Mouse (Mus musculus) embryonic facial prominence, embryonic 13.5 days (tissue): ENCODE results near the gene Foxp3. TPM values are rescaled to one million over a fixed set of nuclear protein-coding genes. Genes with fewer than 3 reads are reported as not detected.

Experiments used
- ATAC-seq: fragments of 200-750 bp; cut with Nextera tagmentation; 2 replicates; pipeline ENCODE4 v1.8.0; 2017; ENCODE audit warnings: low read depth; ENCODE audit not compliant: insufficient number of reproducible peaks, insufficient read depth, low FRiP score, low TSS enrichment
- H3K27ac ChIP-seq: fragments of 300-500 bp; sonication (generic); 2 replicates; pipeline ENCODE4 v1.5.1; 2015; ENCODE audit warnings: moderate library complexity, mild to moderate bottlenecking, inconsistent platforms
- H3K27me3 ChIP-seq: fragments of 300-500 bp; sonication (generic); 2 replicates; pipeline ENCODE4 v1.6.1; 2015; ENCODE audit warnings: mild to moderate bottlenecking, inconsistent platforms
- H3K36me3 ChIP-seq: fragments of 300-500 bp; sonication (generic); 2 replicates; pipeline ENCODE4 v1.6.1; 2015; ENCODE audit warnings: mild to moderate bottlenecking, inconsistent platforms
- H3K4me1 ChIP-seq: fragments of 300-500 bp; sonication (generic); 2 replicates; pipeline ENCODE4 v1.6.1; 2015; ENCODE audit warnings: inconsistent platforms
- H3K4me2 ChIP-seq: fragments of 300-500 bp; sonication (generic); 2 replicates; pipeline ENCODE4 v1.6.1; 2015; ENCODE audit warnings: moderate library complexity, mild to moderate bottlenecking, inconsistent platforms
- H3K4me3 ChIP-seq: fragments of 300-500 bp; sonication (generic); 2 replicates; pipeline ENCODE4 v1.5.1; 2015; ENCODE audit warnings: mild to moderate bottlenecking, inconsistent platforms
- H3K9ac ChIP-seq: fragments of 300-500 bp; sonication (generic); 2 replicates; pipeline ENCODE4 v1.6.1; 2015; ENCODE audit warnings: mild to moderate bottlenecking, inconsistent platforms
- H3K9me3 ChIP-seq: fragments of 300-500 bp; sonication (generic); 2 replicates; pipeline ENCODE4 v1.6.1; 2016; ENCODE audit warnings: inconsistent platforms
- WGBS: fragments of 180-500 bp; shearing (Covaris S2); methylation state at CpG from one replicate; pipeline ENCODE4 v1.1.7; 2015; ENCODE audit warnings: mixed read lengths; 5-methylcytosine and 5-hydroxymethylcytosine counted together
- polyA plus RNA-seq: library from polyadenylated mRNA; unstranded; fragments of >200 nt; fragmentation: Nextera tagmentation; extraction: Ambion mirVana; gene quantifications from 2 replicates; pipeline ENCODE4 v1.2.1, GENCODE M21; 2015

The Foxp3 gene
- polyA plus RNA-seq, 1 experiment from 2014 or later = not detected

GRCm38 (mm10) chrX:7632560-7632959 lies 59.1 kb downstream of the Foxp3 start:
- H3K27me3 ChIP-seq = no peaks in the 10 kb centered on the region
- no peak overlapping the region for H3K9ac ChIP-seq
- H3K4me3 ChIP-seq = no peak overlapping the region
- no peaks in the 10 kb centered on the region for H3K36me3 ChIP-seq
- no peak overlapping the region for H3K27ac ChIP-seq
- 87% methylated on average over 6 of the region's 6 CpGs for WGBS
- H3K4me2 ChIP-seq = no peak overlapping the region
- no peaks in the 10 kb centered on the region for H3K4me1 ChIP-seq
- ATAC-seq = no peak
- H3K9me3 ChIP-seq = no peaks in the 10 kb centered on the region

GRCm38 (mm10) chrX:7635101-7635500 lies 61.7 kb downstream of the Foxp3 start:
- no peak for ATAC-seq
- H3K4me1 ChIP-seq = no peaks in the 10 kb centered on the region
- no peak overlapping the region for H3K4me3 ChIP-seq
- no peak overlapping the region for H3K27ac ChIP-seq
- H3K27me3 ChIP-seq = peaks cover 13% of the 10 kb centered on the region
- 63% methylated on average over 3 of the region's 3 CpGs for WGBS
- H3K9ac ChIP-seq = no peak overlapping the region
- H3K4me2 ChIP-seq = no peak overlapping the region
- no peaks in the 10 kb centered on the region for H3K9me3 ChIP-seq
- H3K36me3 ChIP-seq = no peaks in the 10 kb centered on the region

DNA sequence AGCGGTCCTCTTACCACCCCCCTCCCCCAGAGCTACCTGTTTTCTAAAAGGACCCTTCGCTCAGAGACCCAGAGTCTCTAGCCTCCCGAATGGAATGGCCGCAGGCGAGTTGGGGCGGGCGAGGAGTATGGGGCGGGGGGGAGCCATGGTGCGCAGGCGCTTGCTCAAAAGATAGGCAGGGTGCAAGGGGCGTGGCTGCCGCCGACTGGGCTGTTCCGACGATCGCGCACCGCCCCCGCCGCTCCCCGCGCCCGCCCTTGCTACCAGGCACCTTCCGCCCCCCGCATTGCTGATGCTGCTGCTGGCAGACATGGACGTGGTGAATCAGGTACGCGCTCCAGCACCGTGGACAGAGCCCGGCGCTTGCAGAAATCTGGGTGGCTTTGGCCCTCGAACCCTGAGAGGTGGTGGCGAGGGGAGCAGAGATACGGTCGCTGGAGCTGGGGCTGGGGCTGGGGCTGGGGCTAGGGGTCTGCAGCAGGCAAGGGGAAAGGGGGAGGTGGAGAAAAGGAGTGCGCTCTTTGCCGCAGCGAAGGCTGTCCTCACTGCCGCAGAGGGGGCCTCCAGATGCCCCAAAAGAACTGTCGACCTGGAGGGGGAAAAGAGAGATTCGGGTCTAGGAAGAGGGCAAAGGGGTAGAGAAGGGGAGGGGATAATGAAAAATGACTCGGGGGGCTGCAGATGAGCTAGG lies 65.1 kb downstream of the Foxp3 start, which contains the start of gene Syp:
TSS of gene Syp (plus strand) at position 71 of the 691 bp plus-strand sequence.
- peak; percentile 67 for ATAC-seq
- no peak within 1 kb of the TSS for H3K9ac ChIP-seq
- no peaks in the 10 kb centered on the region for H3K36me3 ChIP-seq
- peak within 1 kb of the TSS; percentile 55 for H3K4me2 ChIP-seq
- H3K4me1 ChIP-seq = no peaks in the 10 kb centered on the region
- no peak within 1 kb of the TSS for H3K27ac ChIP-seq
- H3K9me3 ChIP-seq = no peaks in the 10 kb centered on the region
- H3K27me3 ChIP-seq = peaks cover 22% of the 10 kb centered on the region
- peak within 1 kb of the TSS; percentile 31 for H3K4me3 ChIP-seq
- 22% methylated on average over 42 of the region's 42 CpGs for WGBS

DNA sequence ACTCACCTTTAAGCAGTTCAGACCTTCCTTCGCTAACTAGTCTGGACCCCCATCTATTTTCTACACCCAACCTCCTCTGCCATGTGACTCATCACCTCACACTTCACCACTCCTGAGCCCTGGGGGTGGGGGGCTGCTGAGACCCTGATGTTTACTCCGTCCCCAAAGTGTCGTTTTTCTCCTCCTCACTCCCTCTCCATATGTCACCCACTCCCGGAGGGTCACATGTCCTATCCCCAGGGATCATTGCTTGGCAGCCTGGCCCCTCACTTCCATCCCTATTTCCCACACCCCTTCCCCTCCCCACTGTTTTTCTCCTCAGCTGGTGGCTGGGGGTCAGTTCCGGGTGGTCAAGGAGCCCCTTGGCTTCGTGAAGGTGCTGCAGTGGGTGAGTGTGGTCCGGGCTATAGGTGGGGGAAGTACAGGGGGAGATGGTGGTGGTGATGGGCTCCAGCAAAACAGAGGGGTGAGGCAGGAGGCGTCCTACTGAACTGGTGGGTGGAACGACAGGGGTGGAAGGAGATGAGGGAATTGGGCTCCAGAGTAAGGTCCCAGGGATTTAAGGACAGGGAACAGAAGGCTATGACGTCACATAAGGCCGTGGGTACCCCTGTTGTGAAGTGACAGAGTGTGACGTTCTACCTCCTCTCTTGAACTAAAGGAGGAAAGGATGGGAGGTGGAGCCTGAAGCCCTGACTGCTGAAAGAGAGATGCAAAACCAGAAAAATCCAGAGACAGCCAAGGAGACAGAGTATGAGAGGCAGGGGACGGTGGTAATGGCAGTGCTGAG lies 66.3 kb downstream of the Foxp3 start:
- H3K27me3 ChIP-seq = peaks cover 22% of the 10 kb centered on the region

GRCm38 (mm10) chrX:7640785-7641184 lies 67.3 kb downstream of the Foxp3 start:
- Histone ChIP-seq H3K9me3 (no peaks in the 10 kb centered on the region), H3K4me3 (no peak overlapping the region), H3K36me3 (no peaks in the 10 kb centered on the region), H3K9ac (no peak overlapping the region), H3K4me2 (no peak overlapping the region), H3K27me3 (peaks cover 22% of the 10 kb centered on the region), H3K27ac (no peak overlapping the region), H3K4me1 (no peaks in the 10 kb centered on the region)
- no peak for ATAC-seq
- WGBS = 47% methylated on average over 12 of the region's 12 CpGs

More for the DNA sequence above, 66.3 kb downstream of the Foxp3 start:
- Histone ChIP-seq H3K36me3 (no peaks in the 10 kb centered on the region), H3K4me1 (no peaks in the 10 kb centered on the region), H3K9me3 (no peaks in the 10 kb centered on the region), H3K4me3 (no peak overlapping the region), H3K4me2 (no peak overlapping the region), H3K27ac (no peak overlapping the region), H3K9ac (no peak overlapping the region)
- ATAC-seq = 0 out of 2 replicates have a peak, but pooled peaks have one; percentile 27
- WGBS = 26% methylated on average over 13 of the region's 13 CpGs

Other genes starting within 250 kb of the Foxp3 start
- 1.3 and 1.7 TPM in 2 replicates for gene Usp27x, start 197.8 kb upstream of the Foxp3 start, polyA plus RNA-seq
- gene Ppp1r3f, start 639 bp downstream of the Foxp3 start, polyA plus RNA-seq = 1.6 and 2.5 TPM in 2 replicates
- 26.9 and 30.4 TPM in 2 replicates for gene Ccdc22, start 31.9 kb downstream of the Foxp3 start, polyA plus RNA-seq
- not detected in 2 replicates for gene Cacna1f, start 33.4 kb downstream of the Foxp3 start, polyA plus RNA-seq
- 2.1 and 3.3 TPM in 2 replicates for gene Syp, start 64.8 kb downstream of the Foxp3 start, polyA plus RNA-seq
- gene Prickle3, start 83.6 kb downstream of the Foxp3 start, polyA plus RNA-seq = 9.9 and 11.8 TPM in 2 replicates
- 100 and 115 TPM in 2 replicates for gene Plp2, start 97.7 kb downstream of the Foxp3 start, polyA plus RNA-seq
- gene Magix, start 107.6 kb downstream of the Foxp3 start, polyA plus RNA-seq = 0.66 TPM in 1 of 2 replicates, not detected in the other
- 37.2 and 40.6 TPM in 2 replicates for gene Gpkow, start 123.5 kb downstream of the Foxp3 start, polyA plus RNA-seq
- gene Wdr45, start 140.7 kb downstream of the Foxp3 start, polyA plus RNA-seq = 37.7 and 40.1 TPM in 2 replicates
- gene Gm45208, start 148.6 kb downstream of the Foxp3 start, polyA plus RNA-seq = not detected in 2 replicates
- gene Praf2, start 154.8 kb downstream of the Foxp3 start, polyA plus RNA-seq = 73.1 and 75.9 TPM in 2 replicates
- gene Ccdc120, start 177.3 kb downstream of the Foxp3 start, polyA plus RNA-seq = 17.7 and 22.4 TPM in 2 replicates
- gene Tfe3, start 188.9 kb downstream of the Foxp3 start, polyA plus RNA-seq = 28.5 and 28.7 TPM in 2 replicates
- gene Gripap1, start 216.1 kb downstream of the Foxp3 start, polyA plus RNA-seq = 49.8 and 50.1 TPM in 2 replicates
- 1.3 and 2.3 TPM in 2 replicates for gene Kcnd1, start 248.6 kb downstream of the Foxp3 start, polyA plus RNA-seq